Mouse (Mus musculus): Measurements from ENCODE around the gene Sept4.

DNA sequence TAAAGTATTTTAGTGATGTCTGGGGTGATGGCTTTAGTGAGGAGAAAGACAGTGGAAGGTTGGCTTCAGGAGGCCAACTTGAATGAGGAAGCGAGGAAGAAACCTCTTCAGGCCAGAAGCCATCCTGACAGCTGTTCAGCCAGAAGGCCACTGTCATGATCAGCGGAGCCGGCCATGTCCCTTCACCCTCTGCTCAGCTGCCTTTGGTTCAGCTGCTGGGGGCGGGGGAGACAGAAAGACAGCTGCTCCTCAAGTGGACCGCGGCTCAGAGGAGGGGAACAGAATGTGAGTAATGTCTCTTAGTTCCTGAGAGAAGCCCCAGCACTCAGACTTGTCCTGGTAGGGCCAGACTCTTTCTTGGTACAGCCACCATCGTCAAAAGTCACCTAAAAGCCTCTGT, 5.0 kb downstream of the Sept4 start:
- TF ChIP-seq HCFC1 (IDR thresholded peaks at IDR 0.05; ENCODE audit: borderline replicate concordance, insufficient read depth, low read length) (no peak), CHD2 (IDR thresholded peaks at IDR 0.05; ENCODE audit: low read depth, low read length) (no peak), ZNF384 (IDR thresholded peaks at IDR 0.05; ENCODE audit: low read depth, low read length) (no peak), ZC3H11A (IDR thresholded peaks at IDR 0.05; ENCODE audit: borderline replicate concordance, low read depth, low read length) (no peak), MAFK (IDR thresholded peaks at IDR 0.05; ENCODE audit: insufficient read depth, low read depth, low read length) (no peak)
